Mouse (Mus musculus): ENCODE measurements around the gene Larp4.

The Larp4 gene

DNA sequence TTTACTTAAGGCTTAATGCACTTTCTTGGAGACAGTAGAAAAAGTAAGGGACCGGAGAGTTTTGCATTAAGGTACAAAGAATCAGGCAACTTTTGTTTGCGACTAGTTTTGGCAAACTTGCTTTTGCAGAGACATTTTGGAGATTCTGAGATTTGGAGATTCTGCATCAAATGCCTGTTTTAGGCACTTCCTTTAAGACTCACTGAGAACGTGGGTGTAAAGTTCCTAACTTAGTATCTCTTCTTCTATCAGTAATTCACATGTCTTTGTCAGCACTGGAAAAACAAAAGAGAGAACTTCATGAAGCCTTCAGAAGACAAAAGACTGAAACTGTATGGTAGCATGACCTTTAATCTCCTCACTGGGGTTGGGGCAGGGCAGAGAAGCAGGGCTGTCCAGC is 87.8 kb downstream of the Larp4 start:
- DNase-seq (ENCODE audit: low spot score in 2 of 2): no peak

DNA sequence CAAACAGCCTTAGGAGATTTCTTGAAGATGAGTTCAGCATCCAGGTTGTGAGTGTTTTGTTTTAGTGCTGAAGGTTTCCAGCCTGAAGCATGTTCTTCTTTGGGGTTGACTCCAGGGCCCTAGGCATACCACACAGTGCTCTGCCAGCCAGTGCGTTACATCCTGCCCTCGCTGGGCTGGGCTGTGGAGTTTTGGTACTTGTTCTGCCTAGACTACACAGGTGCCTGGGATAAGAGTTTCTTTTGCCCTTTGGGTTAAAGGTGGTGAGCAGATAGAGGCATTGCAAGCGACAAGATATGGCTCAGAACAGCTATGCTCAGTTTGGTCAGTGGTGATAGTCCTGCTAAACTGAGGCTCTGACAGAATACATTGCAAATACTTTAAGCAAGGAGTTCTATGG is 88.3 kb downstream of the Larp4 start:
- DNase-seq (ENCODE audit: low spot score in 2 of 2): peak in 1 of 2 experiments; percentile 33

DNA sequence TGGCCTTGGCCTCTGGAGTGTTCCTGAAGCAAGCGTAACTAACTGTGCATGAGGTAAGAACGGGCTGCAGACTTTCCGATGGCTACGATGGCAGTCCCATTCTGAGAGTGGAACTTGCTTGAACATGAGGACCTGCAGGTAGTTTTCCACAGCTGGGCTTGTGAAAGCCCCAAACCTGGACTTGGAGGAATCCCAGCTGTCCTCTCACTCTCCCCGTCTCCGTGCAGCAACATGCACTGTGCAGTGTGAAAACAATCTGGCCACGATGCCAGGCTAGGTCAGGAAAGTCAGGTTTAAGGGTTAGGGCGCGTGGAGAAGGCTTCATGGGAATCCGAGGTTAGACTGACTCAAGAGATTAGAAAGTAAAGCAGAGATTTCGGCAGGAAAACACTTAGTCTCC is 89.0 kb downstream of the Larp4 start:
- DNase-seq (ENCODE audit: low spot score in 2 of 2): no peak

DNA sequence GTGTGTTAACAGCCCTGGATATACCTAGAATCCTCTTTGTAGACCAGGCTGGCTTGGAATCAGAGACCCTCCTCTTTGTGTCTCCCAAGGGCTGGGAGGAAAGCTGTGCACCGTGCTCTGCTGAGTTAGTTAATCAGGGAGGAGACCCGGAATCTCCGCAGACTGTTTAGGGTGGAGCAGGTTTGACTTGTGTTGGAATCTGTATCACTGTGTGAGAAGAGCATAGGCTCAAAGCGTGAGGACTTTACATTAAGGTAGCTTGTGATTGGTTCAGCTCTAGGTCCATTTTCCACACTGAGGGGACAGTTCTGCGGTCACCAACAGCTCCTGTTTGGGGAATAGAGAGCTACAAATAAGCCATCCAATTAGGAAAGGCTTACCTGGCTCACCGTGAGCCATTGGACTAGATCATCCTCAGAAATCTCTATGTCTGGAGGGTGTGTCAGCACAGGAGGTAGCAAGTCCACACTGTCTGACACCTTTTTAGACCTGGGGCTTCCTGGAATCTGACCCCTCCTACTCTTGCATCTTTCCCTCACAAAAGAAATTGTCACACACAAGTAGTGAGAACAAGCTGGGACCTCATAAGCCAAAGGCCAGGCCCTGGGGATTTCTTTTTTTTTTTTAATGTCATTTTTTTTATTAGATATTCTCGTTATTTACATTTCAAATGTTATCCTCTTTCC is 89.9 kb downstream of the Larp4 start:
- no peak for DNase-seq (ENCODE audit: low spot score in 2 of 2)

DNA sequence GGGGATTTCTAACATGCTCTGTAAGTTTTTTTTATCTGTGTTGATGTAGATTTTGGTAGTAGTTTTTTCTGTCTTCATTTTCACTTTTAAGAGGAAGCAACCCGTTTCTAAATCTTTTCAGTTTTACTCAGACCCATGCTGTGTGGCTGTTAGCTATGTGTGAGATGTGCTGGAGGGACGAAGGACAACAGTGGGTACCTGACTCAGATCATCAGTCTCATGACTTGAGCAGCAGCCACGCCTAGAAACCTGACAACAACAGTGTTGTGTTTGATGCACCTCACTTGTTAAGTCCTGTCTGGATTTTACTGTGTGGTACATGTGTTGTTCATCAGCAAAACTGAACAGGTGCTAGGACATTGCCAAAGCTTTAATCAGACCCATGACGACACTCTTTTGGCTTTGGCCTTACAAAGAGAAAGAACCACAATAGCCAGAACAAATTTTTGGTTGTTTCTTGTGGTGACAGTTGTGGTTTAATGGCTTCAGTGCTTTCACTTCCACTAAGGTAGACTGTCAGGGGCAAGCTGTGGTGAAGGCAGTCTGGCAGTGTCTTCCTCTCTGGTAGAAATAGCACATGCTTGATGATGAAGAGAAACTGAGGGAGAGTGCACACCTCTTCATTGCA is 90.8 kb downstream of the Larp4 start:
- DNase-seq (ENCODE audit: low spot score in 2 of 2): no peak

DNA sequence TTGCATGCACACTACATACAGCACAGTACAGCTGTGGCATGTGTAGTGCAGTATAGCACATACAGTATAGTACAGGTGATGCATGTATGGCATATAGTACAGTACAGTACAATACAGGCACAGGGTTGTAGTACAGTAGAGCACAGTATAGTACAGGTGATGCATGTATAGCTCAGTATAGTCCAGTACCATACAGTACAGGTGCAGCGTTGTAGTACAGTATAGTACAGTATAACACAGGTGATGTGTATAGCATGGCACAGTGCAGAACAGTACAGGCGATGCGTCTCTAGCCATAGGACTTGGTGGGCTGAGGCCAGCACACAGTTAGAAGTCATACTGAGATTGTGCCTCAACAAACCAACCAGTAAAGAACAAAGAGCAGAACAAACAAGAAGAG is 91.5 kb downstream of the Larp4 start:
- DNase-seq (ENCODE audit: low spot score in 2 of 2): no peak

DNA sequence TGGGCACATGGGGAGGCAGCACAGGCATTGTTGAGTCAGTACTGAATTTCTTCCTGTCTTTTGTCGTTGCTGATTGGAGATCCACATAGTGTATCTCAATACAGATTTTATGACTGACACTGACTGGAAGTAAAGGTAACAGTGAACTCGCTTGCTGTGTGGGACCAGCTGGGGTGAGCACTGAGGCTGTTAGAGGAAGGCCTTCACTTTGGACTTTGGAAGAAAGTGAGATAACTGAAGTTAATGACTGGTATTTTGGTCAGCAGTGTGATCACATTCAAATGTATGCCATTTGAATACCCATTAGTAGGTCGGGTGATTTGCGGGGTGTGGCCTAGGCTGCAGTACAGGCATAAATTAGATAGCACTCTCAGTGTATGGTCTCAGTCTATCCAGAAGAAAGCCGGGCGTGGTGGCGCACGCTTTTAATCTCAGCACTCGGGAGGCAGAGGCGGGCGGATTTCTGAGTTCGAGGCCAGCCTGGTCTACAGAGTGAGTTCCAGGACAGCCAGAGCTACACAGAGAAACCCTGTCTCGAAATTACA is 93.4 kb downstream of the Larp4 start:
- no peak for DNase-seq (ENCODE audit: low spot score in 2 of 2)
